Mouse (Mus musculus) neural tube, embryonic 10.5 days (tissue): ENCODE measurements at regions not wholly inside any gene's neighbourhood (a gene's known extent, or its start where the extent isn't known, plus 50 kb on each side); places are given as distances from the start of the nearest gene placed in this dataset.

Source experiments
- DNase-seq: peaks from one replicate; pipeline ENCODE4 v3.0.0-alpha.2; 2017; ENCODE audit warnings: low spot score; ENCODE audit errors: extremely low spot score

DNA sequence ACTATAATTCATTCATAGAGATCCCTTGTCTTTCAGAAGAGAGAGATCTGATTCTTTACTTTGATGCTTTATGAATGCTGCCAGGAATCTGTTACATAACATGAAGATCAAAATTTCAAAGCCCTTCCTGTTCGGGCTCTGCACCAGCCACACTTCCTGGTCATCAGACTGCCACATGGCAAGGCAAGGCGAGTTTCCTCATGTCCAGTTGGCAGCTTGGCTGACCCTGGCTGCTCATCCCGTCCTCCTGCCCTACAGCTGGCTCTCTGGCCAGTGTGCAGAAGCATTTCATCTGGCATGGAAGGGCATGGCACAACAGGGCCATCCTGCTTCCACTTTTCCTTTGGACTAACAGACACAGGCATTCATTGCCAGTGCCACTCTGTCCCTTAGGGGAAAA is 292.2 kb upstream of the Slc24a5 start:
- DNase-seq, result no peak

DNA sequence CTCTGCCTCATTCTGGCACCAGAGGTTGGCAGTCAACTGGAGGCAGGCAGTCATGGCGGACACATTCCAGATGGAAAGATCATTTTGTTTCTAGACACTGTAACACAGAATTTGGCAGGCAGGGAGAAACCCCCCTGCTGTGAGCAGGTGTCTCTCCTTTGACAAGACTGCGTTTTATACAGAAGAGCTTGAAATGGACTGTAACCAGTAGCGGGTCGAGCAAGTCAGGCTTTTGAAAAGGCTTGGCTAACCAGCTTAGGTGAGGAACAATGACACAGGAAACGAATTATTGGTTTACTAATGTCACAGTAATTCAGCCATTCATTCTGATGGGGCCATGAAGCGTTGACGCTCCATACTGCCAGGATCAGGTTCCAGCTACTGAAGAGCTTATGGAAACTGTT is 275.3 kb upstream of the Slc24a5 start:
- peak; percentile 23 for DNase-seq

DNA sequence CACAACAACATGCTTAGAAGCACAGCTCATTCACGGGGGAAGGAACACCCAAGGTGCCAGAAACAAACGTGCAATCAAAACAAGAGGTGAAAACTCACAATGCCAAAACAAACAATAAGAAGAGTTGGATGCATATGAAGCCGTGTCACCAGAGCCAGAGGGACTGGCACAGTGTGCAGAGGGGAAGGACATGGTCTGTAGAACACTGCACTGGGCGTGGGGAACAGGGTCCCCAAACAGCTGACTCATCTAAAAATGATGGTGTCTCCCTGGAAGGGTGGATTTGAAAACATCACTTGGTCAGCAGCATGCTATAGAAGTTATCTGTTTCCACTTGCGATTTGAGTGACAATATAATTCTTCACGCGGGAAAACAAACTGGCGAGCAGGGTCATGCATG is 256.2 kb upstream of the Slc24a5 start:
- DNase-seq, result no peak

DNA sequence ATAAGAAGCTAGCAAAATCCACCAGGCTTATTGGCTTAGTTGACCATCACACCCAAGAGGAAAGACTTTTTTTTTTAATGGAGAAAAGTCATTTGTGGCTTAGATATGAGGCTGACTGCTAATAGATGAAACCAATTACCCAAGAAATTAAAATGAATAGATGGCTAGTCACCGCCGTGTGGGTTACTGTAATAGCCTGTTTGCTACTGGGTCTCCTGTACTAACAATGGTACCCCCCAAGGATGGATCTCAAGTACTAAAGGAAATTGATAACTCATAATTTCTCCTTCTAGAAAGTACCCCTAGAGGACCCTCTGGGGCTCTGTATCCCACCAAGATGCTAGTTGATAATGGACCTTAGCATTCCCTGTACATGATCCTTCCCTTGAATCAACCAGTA is 251.1 kb upstream of the Slc24a5 start:
- DNase-seq, result no peak

DNA sequence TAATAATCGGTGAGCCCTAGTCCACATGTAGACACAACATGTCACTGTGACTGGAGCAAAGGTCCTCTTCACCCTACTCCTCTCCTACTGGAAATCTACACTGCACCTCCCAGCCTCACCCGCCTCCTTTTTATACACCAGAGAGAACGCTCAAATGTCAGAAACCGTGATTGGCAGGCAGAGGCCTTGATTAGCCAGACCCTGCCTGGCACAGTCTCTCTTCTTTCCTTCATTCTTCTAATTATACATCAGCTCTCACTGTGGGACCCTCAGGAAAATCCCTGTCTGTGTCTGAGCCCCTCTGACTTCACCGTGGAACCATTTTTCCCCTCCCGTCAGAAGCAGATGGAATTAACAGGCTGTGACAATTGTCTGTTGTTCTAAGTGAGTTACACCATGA is 248.1 kb upstream of the Slc24a5 start:
- no peak for DNase-seq

GRCm38 (mm10) chr2:124820821-124821220 is 247.1 kb upstream of the Slc24a5 start:
- DNase-seq, result no peak

GRCm38 (mm10) chr2:124821366-124821765 is 246.6 kb upstream of the Slc24a5 start:
- no peak for DNase-seq

DNA sequence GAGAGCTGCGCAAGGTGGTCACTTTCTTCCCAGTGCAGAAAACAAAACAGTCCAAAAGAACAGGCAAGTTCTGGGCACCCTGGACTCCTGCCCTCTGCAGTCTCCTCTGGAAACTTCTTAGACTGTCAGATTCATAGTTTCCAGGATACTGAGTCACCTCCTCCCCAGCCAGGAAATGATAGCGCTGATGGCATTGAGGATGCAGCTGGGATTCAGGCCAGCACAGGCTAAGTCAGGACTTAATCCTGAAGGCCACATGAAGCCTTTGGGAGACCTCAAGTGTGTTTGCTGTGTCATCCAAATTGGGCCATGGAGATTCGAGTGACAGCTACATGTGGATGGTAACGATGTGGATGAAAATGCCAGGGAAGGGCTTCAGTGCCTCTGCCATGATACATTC is 219.1 kb upstream of the Slc24a5 start:
- no peak for DNase-seq

DNA sequence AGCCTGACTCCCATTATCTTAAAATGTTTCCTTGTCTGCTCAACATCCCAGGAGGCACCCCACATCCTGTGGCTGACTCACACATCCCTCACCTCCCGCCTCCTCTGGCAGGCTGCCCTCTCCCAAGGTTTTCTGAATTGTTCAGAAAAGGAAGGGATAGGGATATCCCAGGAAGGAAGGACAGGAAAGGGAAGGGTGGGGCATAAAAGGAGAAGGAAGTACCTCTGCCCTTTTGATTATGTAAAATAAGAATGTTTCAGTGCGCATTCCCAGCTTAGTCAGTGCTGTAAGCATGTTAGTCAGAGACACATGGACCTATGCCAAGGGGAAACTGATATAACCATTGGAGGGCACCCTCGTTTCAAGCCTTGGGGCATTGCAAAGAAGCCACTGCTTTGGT is 209.4 kb upstream of the Slc24a5 start:
- DNase-seq, result no peak

GRCm38 (mm10) chr2:124888209-124888608 is 179.7 kb upstream of the Slc24a5 start:
- DNase-seq, result no peak

DNA sequence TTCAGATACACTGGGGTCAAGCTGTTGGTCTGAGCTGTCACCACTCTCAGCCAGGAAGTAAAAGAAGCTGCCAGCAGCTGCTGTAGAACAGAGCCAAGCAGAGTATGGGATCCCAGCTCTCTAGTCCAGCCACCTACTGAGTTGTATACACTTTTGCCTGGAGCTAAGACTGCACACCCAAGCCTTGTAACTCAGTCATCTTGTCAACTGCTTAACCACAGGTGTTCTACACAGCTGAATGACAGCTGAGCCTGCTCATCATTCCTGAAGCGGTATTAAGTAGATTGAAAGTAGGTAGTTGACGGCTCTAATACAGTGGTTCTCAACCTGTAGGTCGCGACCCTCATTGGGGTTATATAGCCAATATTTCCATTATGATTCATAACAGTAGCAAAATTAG is 172.9 kb upstream of the Slc24a5 start:
- DNase-seq, result no peak

- no peak for DNase-seq
Measured at GRCm38 (mm10) chr2:124903556-124903955, 164.4 kb upstream of the Slc24a5 start.

GRCm38 (mm10) chr2:124905076-124905475 is 162.8 kb upstream of the Slc24a5 start:
- DNase-seq, result no peak

DNA sequence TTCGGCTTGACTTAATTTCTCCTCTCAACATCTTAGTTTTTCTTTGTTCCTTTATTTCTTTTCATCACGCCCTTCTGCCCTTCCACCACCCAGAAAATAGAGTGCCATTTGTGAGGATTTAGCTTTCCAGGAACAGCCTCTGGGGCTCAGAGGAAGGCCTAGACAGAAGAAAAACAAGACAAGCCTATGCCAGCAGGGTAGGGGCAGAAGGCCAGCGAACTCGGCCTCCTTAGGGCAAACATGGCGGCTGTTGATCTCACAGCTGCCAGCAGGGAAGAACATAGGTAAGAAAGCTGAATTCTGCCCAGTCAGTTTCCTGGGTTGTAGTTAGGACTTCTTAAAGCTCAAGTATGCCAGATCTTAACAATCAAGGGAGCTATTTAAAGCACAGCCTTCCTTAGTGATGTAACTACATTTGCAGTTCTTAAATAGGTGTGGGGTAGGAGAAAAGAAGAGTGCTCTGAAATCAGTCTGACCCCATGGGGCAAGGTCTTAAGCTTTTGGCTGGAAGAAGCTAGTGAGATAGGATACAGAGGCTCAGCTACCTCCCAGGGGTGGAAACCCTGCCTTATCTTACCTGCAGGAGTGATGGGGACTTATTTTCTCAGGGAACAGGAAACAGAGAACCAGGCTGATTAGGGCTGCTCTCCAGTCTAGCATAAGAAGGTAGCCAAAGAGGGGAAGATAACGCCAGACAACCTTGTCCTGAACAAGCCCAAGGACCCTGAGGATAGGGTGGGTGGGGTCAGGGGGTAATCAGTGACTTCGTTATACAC is 148.8 kb upstream of the Slc24a5 start:
- DNase-seq, result no peak

DNA sequence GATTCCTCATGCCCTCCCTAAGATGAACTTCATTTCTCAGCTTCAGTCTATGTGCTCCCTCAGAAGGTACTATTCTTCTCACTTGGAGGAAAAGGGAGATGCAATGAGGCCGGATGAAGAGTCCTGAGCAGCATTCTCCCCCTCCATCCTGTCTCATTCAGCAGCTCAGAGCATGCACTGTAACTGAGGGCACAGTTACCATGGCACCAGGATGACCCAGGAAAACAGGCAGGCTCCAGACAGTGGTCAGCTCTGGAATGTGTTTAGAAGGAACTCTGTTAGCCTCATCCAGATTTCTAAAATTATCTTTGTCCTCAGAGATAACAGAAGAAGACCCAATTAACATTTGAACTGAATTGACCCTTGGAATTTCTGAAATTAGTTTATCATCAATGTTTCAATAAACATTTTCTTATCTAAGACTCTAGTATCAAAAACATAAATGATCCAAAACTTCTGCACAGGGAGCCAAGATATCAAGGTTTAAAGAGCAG is 148.1 kb upstream of the Slc24a5 start:
- DNase-seq, result no peak

DNA sequence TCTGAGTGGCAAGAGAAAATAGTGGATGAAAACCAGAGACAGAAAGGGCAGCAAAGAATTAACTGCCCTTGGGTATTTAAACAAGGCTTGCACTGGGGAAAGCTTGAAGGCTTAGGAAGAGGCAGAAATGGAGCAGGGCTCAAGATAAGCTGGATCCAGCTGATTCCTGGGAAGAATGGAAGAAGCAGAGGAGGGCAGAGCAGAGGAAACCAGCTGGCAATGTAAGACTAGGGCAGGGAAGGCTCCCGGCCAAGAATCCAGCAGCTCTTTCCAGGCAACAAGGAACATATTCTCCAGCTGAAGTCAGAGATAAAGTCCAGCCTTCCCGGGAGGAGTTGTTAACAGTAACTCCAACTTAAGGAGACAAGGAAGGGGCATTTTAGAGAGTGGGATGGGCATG is 147.7 kb upstream of the Slc24a5 start:
- no peak for DNase-seq

DNA sequence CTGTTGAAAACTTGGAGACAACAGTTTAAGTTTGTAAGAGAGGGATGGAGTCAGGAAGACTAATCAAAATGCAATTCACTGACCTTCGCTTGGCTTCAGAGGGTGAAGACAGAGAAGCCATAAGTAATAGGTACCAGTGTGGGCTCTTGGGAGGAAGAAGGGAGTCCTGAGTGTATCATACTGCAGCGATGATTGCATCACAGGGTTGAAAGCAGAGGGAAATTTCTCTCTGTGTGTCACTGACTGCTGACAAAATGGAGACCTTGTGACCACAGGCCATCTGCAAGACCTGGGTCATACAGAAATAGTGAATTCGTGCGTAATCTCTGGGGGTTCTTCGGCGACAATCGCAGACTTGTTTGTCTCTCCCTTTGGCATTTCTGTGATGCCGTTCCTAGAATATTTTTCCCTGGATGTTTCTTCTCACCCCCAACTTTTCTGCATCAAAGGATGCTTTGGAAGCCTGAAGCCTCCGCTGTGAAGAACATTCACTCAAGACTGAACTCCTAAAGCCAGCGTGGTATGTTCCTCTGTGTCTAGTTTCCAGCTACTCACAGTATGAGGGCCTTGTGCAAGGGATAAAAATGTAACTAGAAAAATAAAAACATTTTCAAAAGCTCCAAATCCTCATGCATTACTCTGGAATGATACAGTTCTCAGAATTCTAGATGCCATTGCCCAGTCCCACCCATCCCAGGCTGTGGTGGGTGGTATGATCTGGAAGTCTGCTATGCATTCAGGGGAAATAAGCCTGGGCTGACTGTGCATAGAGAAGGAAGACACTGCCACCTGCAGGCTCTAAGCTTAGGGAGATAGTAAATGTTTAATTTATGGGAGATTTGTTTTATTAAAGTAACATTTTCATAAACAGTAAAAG is 139.8 kb upstream of the Slc24a5 start:
- no peak for DNase-seq

DNA sequence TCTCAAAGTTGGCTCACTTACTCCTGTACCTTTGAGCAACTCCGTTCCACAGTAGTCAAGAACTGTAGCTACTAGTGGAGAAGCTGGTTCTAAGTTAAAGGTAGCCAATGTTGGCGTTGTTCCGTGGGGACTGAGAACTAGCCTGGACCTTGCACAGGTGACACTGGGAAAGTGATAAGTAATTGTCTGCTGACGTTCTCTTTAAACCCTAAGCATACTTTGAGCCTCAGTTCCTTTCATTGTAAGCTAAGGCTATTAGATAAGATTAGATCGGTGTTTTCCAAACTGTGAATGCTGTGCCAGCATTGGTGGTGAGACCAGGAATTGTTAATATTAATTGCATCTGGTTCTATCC is 139.2 kb upstream of the Slc24a5 start:
- DNase-seq, result no peak

- no peak for DNase-seq
Measured at GRCm38 (mm10) chr2:124930719-124931118, 137.2 kb upstream of the Slc24a5 start.

- DNase-seq, result no peak
Measured at GRCm38 (mm10) chr2:124932566-124932965, 135.4 kb upstream of the Slc24a5 start.

DNA sequence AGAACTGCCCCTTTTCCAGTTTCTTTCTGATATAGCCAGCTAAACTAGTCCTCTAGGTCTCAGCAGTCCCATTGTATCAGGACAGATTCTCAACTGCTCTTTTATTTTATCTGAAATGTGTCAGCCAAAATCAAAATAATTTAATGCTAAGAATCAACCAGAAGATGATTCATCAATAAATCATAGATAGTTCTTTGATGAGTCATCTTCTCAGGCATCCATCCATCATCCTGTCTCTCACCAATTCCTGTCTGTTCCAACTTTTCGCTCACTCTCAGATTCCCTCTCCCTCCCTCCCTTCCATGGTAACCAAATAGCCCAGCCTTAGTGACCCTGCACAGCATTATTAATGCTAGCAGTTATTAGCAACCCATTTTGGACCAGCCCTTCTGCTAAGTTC is 134.0 kb upstream of the Slc24a5 start:
- DNase-seq, result no peak

DNA sequence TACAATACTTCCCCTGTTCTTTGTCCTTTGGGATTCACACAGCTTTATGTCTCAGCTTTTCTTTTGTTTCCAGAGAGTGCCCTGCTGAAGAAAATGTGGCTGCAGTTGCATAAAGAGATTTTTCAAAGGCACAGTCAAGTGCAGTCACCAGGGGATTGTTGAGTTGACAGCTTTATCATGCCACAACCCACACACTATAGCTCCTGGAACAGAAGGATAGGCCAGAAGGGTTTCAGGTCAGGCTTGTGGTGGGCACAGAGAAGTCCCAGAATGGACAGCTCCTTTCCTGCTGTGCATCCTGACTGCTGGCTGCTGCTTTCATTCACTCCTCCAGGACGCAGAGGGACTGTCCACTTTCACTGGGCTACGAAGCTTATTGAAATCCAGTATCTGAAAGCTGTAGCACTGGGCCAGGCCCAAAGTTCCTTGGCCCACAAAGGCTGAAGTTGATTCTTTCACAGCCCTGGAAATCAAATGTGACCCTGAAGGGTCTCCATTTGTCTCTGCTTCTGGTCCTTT is 119.6 kb upstream of the Slc24a5 start:
- DNase-seq, result no peak
